Mouse (Mus musculus): ENCODE results near the gene Ddi2. TPM values are rescaled to one million over a fixed set of nuclear protein-coding genes. Genes with fewer than 3 reads are reported as not detected.
A peak's percentile ranks its signal among the peaks of the same experiment; 100 is the strongest.
"Not testable (repeated sequence)": the region's sequence is repeated elsewhere in the genome, so short reads cannot be mapped to it uniquely, and the experiment has no call there.

The Ddi2 gene
- 10 to 100 TPM; 30.7 to 31.0 TPM for total RNA-seq (2021)

GRCm38 (mm10) chr4:141722731-141723672 is at the start of gene Ddi2:
Ddi2 (minus strand) TSS chr4:141723419.
- intact Hi-C loops (cut with DNase I): loop anchor here (2.0 to 5.0 kb wide), 3 partner anchors 44 to 64 kb away; no protein-coding TSS in a partner anchor
- peak; percentile 92 to 94 for DNase-seq

- DNase-seq; intact Hi-C loops (cut with DNase I): not testable (repeated sequence)
These were observed 49.8 kb upstream of the Ddi2 start for GRCm38 (mm10) chr4:141773019-141773418.

- intact Hi-C loops (cut with DNase I): no loop called here
- DNase-seq: no peak
These were observed 48.6 kb upstream of the Ddi2 start for GRCm38 (mm10) chr4:141771823-141772222.

- DNase-seq: no peak
- intact Hi-C loops (cut with DNase I): loop anchor here (5.0 kb wide), 1 partner anchor 47 kb away; the partner anchor contains the start of gene Ddi2
These were observed 46.4 kb upstream of the Ddi2 start for GRCm38 (mm10) chr4:141769501-141770160.

GRCm38 (mm10) chr4:141767353-141768036 is 44.3 kb upstream of the Ddi2 start:
- DNase-seq: no peak
- intact Hi-C loops (cut with DNase I): loop anchor here (5.0 kb wide), 1 partner anchor 45 kb away; the partner anchor contains the start of gene Ddi2

GRCm38 (mm10) chr4:141766668-141767352 is 43.6 kb upstream of the Ddi2 start:
- DNase-seq: peak; percentile 64 to 75
- intact Hi-C loops (cut with DNase I): loop anchor here (5.0 kb wide), 1 partner anchor 45 kb away; the partner anchor contains the start of gene Ddi2

GRCm38 (mm10) chr4:141766316-141766667 is 43.1 kb upstream of the Ddi2 start:
- peak in 1 of 2 experiments; percentile 31 for DNase-seq
- intact Hi-C loops (cut with DNase I): loop anchor here (5.0 kb wide), 1 partner anchor 44 kb away; the partner anchor contains the start of gene Ddi2

- intact Hi-C loops (cut with DNase I): loop anchor here (5.0 kb wide), 1 partner anchor 43 kb away; the partner anchor contains the start of gene Ddi2
These were observed 41.8 kb upstream of the Ddi2 start for GRCm38 (mm10) chr4:141765008-141765407.

GRCm38 (mm10) chr4:141763476-141763875 is 40.3 kb upstream of the Ddi2 start:
- DNase-seq: no peak
- intact Hi-C loops (cut with DNase I): no loop called here

More at GRCm38 (mm10) chr4:141765008-141765407, 41.8 kb upstream of the Ddi2 start:
- no peak for DNase-seq

- intact Hi-C loops (cut with DNase I): no loop called here
- DNase-seq: no peak
These were observed 38.9 kb upstream of the Ddi2 start for GRCm38 (mm10) chr4:141762102-141762598.

- intact Hi-C loops (cut with DNase I): no loop called here
- no peak for DNase-seq
These were observed 37.7 kb upstream of the Ddi2 start for GRCm38 (mm10) chr4:141760942-141761341.

- DNase-seq: no peak
- intact Hi-C loops (cut with DNase I): no loop called here
These were observed 35.8 kb upstream of the Ddi2 start for GRCm38 (mm10) chr4:141758874-141759542.

GRCm38 (mm10) chr4:141757124-141757523 is 33.9 kb upstream of the Ddi2 start:
- DNase-seq: no peak
- intact Hi-C loops (cut with DNase I): no loop called here

GRCm38 (mm10) chr4:141755375-141755930 is 32.2 kb upstream of the Ddi2 start:
- DNase-seq: no peak
- intact Hi-C loops (cut with DNase I): no loop called here

GRCm38 (mm10) chr4:141752076-141752421 is 28.8 kb upstream of the Ddi2 start:
- DNase-seq: no peak
- intact Hi-C loops (cut with DNase I): no loop called here

GRCm38 (mm10) chr4:141751419-141752075 is 28.3 kb upstream of the Ddi2 start:
- no peak for DNase-seq
- intact Hi-C loops (cut with DNase I): no loop called here

- no peak for DNase-seq
- intact Hi-C loops (cut with DNase I): no loop called here
These were observed 27.6 kb upstream of the Ddi2 start for GRCm38 (mm10) chr4:141750826-141751225.

- intact Hi-C loops (cut with DNase I): no loop called here
- peak in 1 of 2 experiments; percentile 18 for DNase-seq
These were observed 26.3 kb upstream of the Ddi2 start for GRCm38 (mm10) chr4:141749557-141749956.
